Mouse (Mus musculus): ENCODE measurements at regions not wholly inside any gene's neighbourhood (a gene's known extent, or its start where the extent isn't known, plus 50 kb on each side); places are given as distances from the start of the nearest gene placed in this dataset.

GRCm38 (mm10) chr3:150050916-150051315 lies 1060.6 kb upstream of the Adgrl2 start:
- in situ Hi-C loops (cut with MboI, MseI) = loop anchor here (10.0 kb wide), 1 partner anchor 1554 kb away; no protein-coding TSS in a partner anchor

- in situ Hi-C loops (cut with MboI, MseI) = loop anchor here (10.0 kb wide), 1 partner anchor 1555 kb away; no protein-coding TSS in a partner anchor
Measured at GRCm38 (mm10) chr3:150049876-150050830, 1059.8 kb upstream of the Adgrl2 start.
